Mouse (Mus musculus): Measurements from ENCODE around the gene Ccn1. TPM values are rescaled to one million over a fixed set of nuclear protein-coding genes. Genes with fewer than 3 reads are reported as not detected.

Gene Ccn1
- total RNA-seq, 4 experiments from 2014 or later = 23.0 to 53.4 (median 30.3) TPM

- no peak for DNase-seq (ENCODE audit: low spot score in 2 of 2)
Measured at GRCm38 (mm10) chr3:145651029-145651977, 1.5 kb upstream of the Ccn1 start.

DNA sequence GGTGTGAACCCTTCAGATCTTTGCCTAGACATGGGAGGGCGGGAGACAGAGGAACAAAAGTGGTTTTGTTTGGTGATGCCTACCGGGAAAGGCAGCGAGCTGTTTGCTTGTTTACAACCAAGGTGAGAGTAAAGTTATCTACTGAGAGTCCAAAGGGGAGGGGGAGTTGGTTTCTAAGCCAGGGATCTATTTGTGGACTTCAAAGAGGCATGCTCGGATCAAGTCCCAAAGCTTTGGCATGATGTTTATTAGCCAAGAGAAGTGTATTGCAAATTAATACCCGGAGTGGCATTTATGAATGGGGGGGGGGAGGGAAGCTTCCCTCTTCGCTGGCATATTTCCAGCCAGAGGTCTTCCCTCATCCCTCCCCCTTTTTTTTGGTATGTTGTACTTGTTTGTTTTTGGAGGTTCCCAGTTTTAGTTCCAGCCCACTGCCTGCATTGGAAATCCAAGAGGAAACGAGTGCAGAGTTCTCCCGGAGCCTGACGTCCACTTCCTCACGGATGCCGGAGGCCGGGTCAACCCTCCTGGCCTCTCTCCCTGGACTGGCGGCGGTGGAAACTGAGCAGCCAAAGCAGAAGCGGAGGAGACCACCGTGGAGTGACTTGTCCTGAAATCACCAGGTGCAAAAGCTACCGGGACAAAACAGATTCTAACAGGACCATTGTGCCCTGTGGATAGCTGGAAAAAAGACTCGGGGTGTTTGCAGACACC lies 674 bp upstream of the Ccn1 start:
- peak; percentile 30 to 42 for DNase-seq (ENCODE audit: low spot score in 2 of 2)

DNA sequence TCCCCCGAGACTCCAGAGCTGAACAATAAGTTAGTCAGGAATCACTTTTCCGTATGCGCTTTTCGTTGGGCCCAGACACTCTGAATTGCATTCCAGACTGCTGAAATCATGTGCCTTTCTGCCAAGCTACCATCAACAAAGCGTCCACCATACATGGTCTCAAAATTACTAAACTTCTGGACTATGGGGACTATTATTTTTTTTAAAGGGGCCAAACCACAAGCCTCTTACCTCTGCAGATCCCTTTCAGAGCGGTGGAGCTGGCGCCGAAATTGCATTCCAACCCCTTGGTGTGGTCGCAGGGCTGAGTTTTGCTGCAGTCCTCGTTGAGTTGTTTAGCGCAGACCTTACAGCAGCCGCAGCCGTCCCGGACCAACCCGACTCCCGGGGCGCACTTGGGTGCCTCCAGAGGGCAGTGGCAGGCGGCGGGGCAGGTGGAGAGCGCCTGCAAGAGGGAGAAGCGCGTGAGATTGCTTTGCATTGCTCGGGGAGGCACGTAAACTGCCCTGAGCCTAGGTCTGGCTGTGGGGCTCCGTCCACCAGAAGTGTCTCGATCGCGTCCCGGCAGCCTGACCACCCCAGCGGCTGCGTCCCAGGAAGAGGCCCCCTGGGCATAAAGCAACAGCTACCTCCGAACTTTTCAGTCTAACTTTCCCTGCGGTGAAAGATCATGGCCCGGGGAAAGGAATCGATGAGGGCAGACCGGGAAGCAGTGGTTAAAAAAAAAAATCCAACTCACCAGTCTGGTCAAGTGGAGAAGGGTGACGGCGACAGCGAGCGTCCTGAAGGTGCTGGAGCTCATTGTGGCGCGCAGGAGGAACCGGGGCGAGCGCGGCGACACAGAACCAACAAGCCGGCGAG lies 560 bp downstream of the Ccn1 start:
- peak; percentile 57 to 71 for DNase-seq (ENCODE audit: low spot score in 2 of 2)

GRCm38 (mm10) chr3:145648097-145648931 lies 1.5 kb downstream of the Ccn1 start:
- DNase-seq (ENCODE audit: low spot score in 2 of 2) = no peak

- no peak for DNase-seq (ENCODE audit: low spot score in 2 of 2)
Measured at GRCm38 (mm10) chr3:145647416-145647815, 2.4 kb downstream of the Ccn1 start.

GRCm38 (mm10) chr3:145646666-145647065 lies 3.1 kb downstream of the Ccn1 start:
- no peak for DNase-seq (ENCODE audit: low spot score in 2 of 2)

DNA sequence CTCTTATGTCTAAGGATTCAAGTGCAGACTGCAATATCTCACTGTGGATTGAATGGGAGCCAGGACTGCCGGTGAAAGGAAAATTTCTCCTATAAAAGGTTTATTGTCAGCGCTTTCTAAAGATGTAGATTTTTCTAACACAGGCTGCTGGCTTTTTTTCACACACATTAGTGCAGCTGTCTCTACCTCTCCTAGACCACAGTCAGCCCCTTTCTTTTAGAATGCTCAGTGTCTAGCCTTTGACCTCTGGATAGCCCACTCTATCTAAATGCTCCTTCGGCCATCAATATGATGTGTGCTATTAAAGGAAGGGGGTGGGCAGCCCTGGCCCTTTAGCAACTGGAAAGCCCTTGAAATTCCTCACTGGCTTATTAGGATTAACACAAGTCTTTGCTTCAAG lies 3.8 kb downstream of the Ccn1 start:
- DNase-seq (ENCODE audit: low spot score in 2 of 2) = no peak

- no peak for DNase-seq (ENCODE audit: low spot score in 2 of 2)
Measured at GRCm38 (mm10) chr3:145645463-145645862, 4.3 kb downstream of the Ccn1 start.

GRCm38 (mm10) chr3:145642861-145643260 lies 6.9 kb downstream of the Ccn1 start:
- no peak for DNase-seq (ENCODE audit: low spot score in 2 of 2)

- no peak for DNase-seq (ENCODE audit: low spot score in 2 of 2)
Measured at GRCm38 (mm10) chr3:145641878-145642277, 7.9 kb downstream of the Ccn1 start.

- DNase-seq (ENCODE audit: low spot score in 2 of 2) = no peak
Measured at GRCm38 (mm10) chr3:145641036-145641685, 8.6 kb downstream of the Ccn1 start.

GRCm38 (mm10) chr3:145640583-145640982 lies 9.2 kb downstream of the Ccn1 start:
- DNase-seq (ENCODE audit: low spot score in 2 of 2) = no peak

- no peak for DNase-seq (ENCODE audit: low spot score in 2 of 2)
Measured at GRCm38 (mm10) chr3:145640170-145640569, 9.6 kb downstream of the Ccn1 start.

- DNase-seq (ENCODE audit: low spot score in 2 of 2) = no peak
Measured at GRCm38 (mm10) chr3:145634002-145634710, 15.6 kb downstream of the Ccn1 start.

GRCm38 (mm10) chr3:145632888-145633287 lies 16.9 kb downstream of the Ccn1 start:
- DNase-seq (ENCODE audit: low spot score in 2 of 2) = no peak

DNA sequence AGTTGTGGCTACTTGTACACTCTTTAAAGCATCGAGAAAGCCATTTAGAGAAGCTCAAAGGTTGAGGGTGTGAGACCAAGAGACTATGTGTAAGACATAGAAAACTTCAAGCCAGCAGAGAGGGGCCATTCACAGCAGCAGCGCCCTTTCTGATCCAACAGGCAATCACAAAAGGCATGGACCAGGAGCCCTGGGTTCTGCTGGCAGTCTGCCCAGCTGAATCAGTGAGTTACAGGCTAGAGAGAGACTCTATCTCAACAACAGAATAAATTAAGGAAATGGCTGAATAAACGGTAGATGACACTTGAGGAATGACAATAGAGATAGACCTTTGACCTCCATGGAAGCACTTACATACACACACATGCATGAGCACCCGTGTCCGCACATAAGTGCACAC lies 21.1 kb downstream of the Ccn1 start:
- no peak for DNase-seq (ENCODE audit: low spot score in 2 of 2)

DNA sequence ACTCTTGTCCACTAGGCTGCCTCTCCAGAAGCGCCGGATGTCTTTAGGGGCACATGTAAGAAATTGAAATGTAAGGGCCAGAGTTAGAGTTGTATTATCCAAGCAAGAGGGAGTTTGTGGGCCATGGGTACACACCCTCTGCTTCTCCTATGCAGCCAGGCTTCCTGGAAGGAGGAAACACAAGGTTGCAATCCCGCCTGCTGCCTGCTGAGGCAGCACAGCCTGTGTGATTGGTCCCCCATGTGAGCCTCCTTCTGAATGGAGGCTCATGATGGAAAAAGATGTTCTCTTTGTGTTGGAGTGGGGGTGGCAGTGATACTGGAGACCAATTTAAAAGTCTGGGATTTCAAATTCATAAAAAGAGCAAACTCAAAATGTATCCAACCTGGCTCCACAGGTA lies 22.0 kb downstream of the Ccn1 start:
- DNase-seq (ENCODE audit: low spot score in 2 of 2) = no peak

DNA sequence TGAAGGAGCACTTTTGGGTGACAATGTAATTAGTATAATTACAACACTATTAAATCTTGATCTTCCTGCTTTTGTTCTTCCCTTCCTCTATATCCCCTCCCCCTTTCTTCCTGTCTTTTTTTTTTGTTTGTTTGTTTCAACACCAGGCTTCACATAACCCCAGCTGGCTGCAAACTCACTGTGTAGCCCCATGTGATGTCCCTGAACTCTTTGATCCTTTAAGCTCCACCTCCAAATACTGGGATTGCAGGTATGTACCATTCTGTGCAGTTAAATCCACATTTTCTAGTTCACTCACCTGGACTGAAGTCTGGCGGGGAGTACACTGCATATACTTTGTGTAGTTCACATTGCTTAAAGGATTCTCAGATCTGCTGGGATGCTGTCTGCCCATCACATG lies 23.7 kb downstream of the Ccn1 start:
- no peak for DNase-seq (ENCODE audit: low spot score in 2 of 2)

DNA sequence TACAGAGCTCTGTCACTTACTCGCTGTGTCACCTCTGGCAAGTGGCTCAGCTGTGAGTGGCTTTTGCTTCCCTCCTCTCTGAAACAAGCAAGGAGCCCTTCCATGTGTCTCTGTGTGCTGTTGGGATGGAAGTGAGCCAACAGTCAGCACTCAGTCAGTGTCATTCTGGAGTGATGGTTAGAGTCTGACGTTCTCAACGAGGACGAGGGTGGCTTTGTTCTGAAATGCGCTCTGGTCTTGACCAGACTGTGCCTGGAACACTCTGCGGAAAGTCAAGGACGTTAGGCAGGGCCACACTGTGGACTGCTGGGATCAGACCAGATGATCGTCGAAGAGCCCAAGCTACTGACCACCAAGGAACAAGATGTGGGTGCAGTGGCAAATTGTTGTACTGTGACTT lies 24.2 kb downstream of the Ccn1 start:
- DNase-seq (ENCODE audit: low spot score in 2 of 2) = no peak

DNA sequence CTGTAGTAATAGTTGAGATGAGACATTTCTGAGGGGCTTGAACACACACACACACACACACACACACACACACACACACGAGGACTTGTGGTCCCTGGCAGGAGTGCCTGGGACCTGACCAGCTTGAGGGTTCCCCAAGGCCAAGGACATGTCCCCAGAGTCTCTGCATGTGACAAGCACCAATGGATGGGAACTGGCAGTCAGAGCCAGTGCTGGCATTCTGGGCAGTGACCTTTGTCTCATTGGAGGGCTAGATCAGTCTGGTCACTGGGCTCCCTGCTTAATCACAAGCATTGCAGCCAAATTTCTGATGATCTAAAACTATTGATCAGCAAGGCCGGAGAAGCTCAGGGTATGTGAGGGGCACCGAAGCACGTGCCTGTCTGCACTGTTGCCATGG lies 25.0 kb downstream of the Ccn1 start:
- DNase-seq (ENCODE audit: low spot score in 2 of 2) = no peak
